Mouse (Mus musculus) hindbrain, embryonic 13.5 days (tissue): Measurements from ENCODE around the gene Acp5. TPM values are rescaled to one million over a fixed set of nuclear protein-coding genes. Genes with fewer than 3 reads are reported as not detected.

Source experiments
- ATAC-seq: fragments of 200-750 bp; cut with Nextera tagmentation; 2 replicates; pipeline ENCODE4 v1.8.0; 2017; ENCODE audit warnings: moderate TSS enrichment; ENCODE audit not compliant: low FRiP score
- H3K27ac ChIP-seq: fragments of 300-500 bp; sonication (generic); 2 replicates; pipeline ENCODE4 v1.5.1; 2015; ENCODE audit warnings: inconsistent platforms, mild to moderate bottlenecking, moderate library complexity
- H3K27me3 ChIP-seq: fragments of 300-500 bp; sonication (generic); 2 replicates; pipeline ENCODE4 v1.6.1; 2015; ENCODE audit warnings: mild to moderate bottlenecking, inconsistent platforms
- H3K36me3 ChIP-seq: fragments of 300-500 bp; sonication (generic); 2 replicates; pipeline ENCODE4 v1.6.1; 2015; ENCODE audit warnings: mild to moderate bottlenecking, inconsistent platforms
- H3K4me1 ChIP-seq: fragments of 300-500 bp; sonication (generic); replicated peaks from 2 replicates; pipeline ENCODE4 v1.6.1; 2015; ENCODE audit warnings: inconsistent platforms
- H3K4me2 ChIP-seq: fragments of 300-500 bp; sonication (generic); 2 replicates; pipeline ENCODE4 v1.6.1; 2015; ENCODE audit warnings: inconsistent platforms, mild to moderate bottlenecking, moderate library complexity
- H3K4me3 ChIP-seq: fragments of 300-500 bp; sonication (generic); 2 replicates; pipeline ENCODE4 v1.5.1; 2015; ENCODE audit warnings: mild to moderate bottlenecking, inconsistent platforms
- H3K9ac ChIP-seq: fragments of 300-500 bp; sonication (generic); 2 replicates; pipeline ENCODE4 v1.6.1; 2015; ENCODE audit warnings: mild to moderate bottlenecking, inconsistent platforms
- H3K9me3 ChIP-seq: fragments of 300-500 bp; sonication (generic); 2 replicates; pipeline ENCODE4 v1.6.1; 2016; ENCODE audit warnings: inconsistent platforms
- WGBS: fragments of 180-500 bp; shearing (Covaris S2); methylation state at CpG from one replicate; pipeline ENCODE4 v1.1.7; 2015; 5-methylcytosine and 5-hydroxymethylcytosine counted together
- polyA plus RNA-seq: library from polyadenylated mRNA; unstranded; fragments of >200 nt; fragmentation: Nextera tagmentation; extraction: Ambion mirVana; gene quantifications from 2 replicates; pipeline ENCODE4 v1.2.1, GENCODE M21; 2015

Gene Acp5
- polyA plus RNA-seq, 1 experiment from 2014 or later, result 0.82 TPM

DNA sequence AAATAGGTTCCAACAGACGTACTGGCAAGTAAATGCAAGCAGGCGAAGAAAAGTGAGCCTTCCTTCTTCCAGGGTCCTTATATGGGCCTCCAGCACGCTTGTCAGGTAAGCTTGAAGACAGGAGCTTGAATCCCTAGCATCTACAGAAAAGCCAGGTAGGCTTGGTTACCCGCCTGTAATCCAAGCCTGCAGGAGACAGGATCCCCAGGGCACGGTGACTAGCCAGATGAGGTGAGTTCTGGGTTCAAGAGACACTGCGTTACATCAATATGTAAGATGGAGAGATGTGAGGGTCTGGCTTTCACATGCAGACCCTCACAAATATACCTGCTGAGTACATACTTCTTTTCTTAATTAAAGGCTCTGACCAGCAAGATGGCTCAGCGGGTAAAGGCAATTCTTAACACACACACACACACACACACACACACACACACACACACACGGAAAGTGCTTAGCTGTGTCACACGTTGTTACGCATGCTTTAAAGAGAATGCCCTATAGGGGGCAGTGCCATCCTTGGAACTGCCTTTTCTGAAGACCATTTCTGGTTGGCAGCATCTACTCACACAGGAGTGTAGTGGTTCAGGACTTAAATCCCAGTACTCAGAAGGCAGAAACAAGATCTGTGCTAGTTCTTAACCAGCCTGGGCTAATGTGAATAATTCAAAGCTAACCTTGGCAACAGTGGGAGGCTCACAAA is 17.6 kb downstream of the Acp5 start:
- peak; percentile 1; the same call in 1 of the 2 replicates for ATAC-seq

DNA sequence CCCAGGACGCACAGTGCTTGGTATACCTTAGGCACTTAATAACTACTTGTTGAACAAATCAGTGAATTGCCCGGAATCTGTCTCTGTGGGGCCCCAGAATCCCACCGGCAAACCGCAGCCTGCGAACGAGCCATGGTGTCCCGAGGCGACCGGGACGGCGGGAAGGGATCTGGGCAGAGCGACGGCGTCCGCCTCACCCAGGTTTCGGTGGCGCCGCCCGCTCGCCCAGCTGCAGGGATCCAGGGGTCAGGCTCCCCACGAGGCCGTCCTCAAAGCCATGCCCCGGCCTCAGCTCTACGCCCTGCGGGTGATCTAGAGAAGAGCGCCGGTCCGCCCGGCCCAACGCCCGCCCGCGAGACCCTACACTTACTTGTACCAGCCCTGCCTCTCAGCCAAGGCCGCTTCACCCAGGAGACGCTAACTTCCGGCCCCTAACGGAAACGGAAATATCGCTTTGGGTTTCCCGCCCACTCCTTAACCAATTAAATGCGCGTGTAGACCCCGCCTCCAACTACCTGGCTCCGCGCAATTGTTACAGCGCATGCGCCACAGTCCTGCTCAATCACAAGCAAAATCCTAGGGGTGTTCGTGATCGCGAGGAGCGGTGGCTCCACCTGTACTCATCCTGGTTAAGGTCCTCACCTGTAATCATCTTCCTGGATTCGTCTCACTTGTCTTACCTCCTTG is 18.6 kb downstream of the Acp5 start, which contains the start of gene Elof1:
Gene Elof1, minus strand, starts transcription at position 433 of the 687 bp plus-strand sequence.
- peaks cover 22% of the 10 kb centered on the region for H3K36me3 ChIP-seq
- H3K4me3 ChIP-seq, result peak within 1 kb of the TSS; percentile 94
- no peaks in the 10 kb centered on the region for H3K9me3 ChIP-seq
- peak within 1 kb of the TSS; percentile 80 for H3K27ac ChIP-seq
- under 1% methylated on average over 52 of the region's 52 CpGs for WGBS
- H3K9ac ChIP-seq, result peak within 1 kb of the TSS; percentile 92
- peak; percentile 96 for ATAC-seq
- peaks cover 10% of the 10 kb centered on the region; the same call in 1 of the 2 replicates for H3K27me3 ChIP-seq
- H3K4me1 ChIP-seq, result peaks cover 26% of the 10 kb centered on the region
- H3K4me2 ChIP-seq, result peak within 1 kb of the TSS; percentile 91

More for the DNA sequence above, 17.6 kb downstream of the Acp5 start:
- H3K4me1 ChIP-seq, result peaks cover 26% of the 10 kb centered on the region
- H3K9me3 ChIP-seq, result no peaks in the 10 kb centered on the region
- H3K4me3 ChIP-seq, result peak overlapping the region; percentile 94
- H3K27ac ChIP-seq, result no peak overlapping the region
- WGBS, result 50% methylated on average over 10 of the region's 10 CpGs
- peaks cover 12% of the 10 kb centered on the region for H3K36me3 ChIP-seq
- peak overlapping the region; percentile 91 for H3K4me2 ChIP-seq
- peak overlapping the region; percentile 92 for H3K9ac ChIP-seq
- H3K27me3 ChIP-seq, result peaks cover 18% of the 10 kb centered on the region

DNA sequence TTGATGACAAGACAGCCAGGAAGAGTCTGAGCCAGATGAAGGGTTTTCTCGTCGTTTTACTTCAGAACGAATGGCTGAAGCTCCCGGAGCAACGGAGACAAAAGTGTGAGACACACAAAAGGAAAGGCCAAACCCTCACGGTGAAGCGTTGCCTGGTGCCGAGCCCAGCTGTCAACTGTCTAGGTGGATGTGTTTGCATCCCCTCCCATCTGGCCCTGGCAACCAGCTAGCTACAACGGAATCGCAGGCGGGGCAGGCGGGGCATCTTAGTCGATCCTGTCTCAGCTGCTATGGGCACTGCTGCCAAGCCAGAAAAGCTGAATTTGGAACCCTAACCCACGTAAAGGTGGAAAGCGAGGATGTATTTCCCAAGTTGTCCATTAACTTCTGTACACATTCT is 19.4 kb downstream of the Acp5 start:
- Histone ChIP-seq H3K9me3 (no peaks in the 10 kb centered on the region), H3K36me3 (peaks cover 30% of the 10 kb centered on the region), H3K4me1 (peaks cover 26% of the 10 kb centered on the region), H3K4me3 (peak overlapping the region; percentile 94), H3K27me3 (peaks cover 9% of the 10 kb centered on the region; the same call in 1 of the 2 replicates), H3K27ac (peak overlapping the region; percentile 77), H3K9ac (peak overlapping the region; percentile 92), H3K4me2 (peak overlapping the region; percentile 91)
- no peak for ATAC-seq
- 13% methylated on average over 15 of the region's 15 CpGs for WGBS

DNA sequence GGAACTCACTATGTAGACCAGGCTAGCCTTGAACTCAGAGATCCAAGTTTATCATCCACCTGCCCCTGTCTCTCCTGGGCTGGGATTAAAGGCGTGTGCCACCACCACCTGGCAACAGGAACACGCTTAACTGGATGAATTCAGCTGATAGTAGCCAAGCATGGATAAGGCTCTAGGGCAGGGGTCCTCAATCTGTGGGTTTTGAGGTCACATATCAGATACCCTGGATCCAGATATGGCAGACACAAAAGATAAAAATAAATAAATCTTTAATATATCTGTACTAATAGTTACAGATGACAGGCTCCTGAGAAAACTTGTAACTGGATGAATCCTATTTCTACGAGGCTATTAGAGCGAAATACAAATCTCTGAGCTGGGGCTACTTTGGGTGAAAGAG is 19.9 kb downstream of the Acp5 start:
- WGBS, result 85% methylated on average over 4 of the region's 4 CpGs
- H3K27ac ChIP-seq, result no peak overlapping the region
- H3K4me1 ChIP-seq, result peaks cover 26% of the 10 kb centered on the region
- ATAC-seq, result no peak
- H3K27me3 ChIP-seq, result peaks cover 9% of the 10 kb centered on the region; the same call in 1 of the 2 replicates
- no peaks in the 10 kb centered on the region for H3K9me3 ChIP-seq
- peaks cover 35% of the 10 kb centered on the region for H3K36me3 ChIP-seq
- peak overlapping the region; percentile 92 for H3K9ac ChIP-seq
- H3K4me3 ChIP-seq, result peak overlapping the region; percentile 94
- peak overlapping the region; percentile 91 for H3K4me2 ChIP-seq

DNA sequence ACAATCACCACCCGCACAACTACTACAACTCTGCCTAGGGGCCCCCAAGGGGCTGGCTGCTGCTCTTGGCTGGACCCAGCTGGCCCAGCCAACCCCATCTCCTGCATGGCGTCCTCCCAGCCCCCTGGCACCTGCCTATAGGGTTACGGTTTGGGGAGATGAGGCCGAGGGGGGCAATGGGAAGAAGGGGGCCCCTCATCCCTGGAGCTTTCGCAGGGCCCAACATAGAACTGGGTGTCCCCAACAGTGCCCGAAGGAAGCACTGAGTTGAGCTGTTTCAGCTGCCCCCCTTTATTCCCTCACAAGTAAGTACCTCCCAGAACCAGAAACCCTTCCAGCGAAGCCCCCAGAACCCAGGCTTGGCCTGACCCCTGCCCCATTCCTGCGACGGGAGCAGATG is 27.3 kb downstream of the Acp5 start:
- no peak overlapping the region for H3K27ac ChIP-seq
- H3K4me2 ChIP-seq, result no peak overlapping the region
- H3K9ac ChIP-seq, result no peak overlapping the region
- H3K4me3 ChIP-seq, result no peak overlapping the region
- no peaks in the 10 kb centered on the region for H3K9me3 ChIP-seq
- no peak for ATAC-seq
- 89% methylated on average over 9 of the region's 9 CpGs for WGBS
- peaks cover 4% of the 10 kb centered on the region; the same call in 1 of the 2 replicates for H3K27me3 ChIP-seq
- H3K36me3 ChIP-seq, result peaks cover 48% of the 10 kb centered on the region
- H3K4me1 ChIP-seq, result no peaks in the 10 kb centered on the region

DNA sequence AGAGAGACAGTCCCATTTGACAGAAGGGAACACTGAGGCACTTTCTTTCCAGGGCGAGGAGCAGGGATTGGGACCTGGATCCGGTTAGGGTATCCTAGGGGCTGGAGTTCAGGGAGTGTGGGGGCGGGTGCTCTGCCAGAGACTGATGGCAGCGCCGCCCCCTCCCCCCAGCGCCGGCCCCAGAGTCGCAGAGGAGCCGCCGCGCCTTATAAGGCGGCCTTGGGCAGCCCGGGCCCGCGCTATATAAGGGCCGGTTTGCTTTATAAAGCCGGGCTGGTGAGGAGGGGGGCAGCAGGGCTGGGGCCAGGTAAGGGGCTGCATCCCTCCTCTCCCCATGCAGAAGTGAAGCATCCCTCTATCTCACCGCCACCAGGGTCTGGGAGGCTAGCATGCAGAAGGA is 35.6 kb downstream of the Acp5 start:
- no peak for ATAC-seq
- Histone ChIP-seq H3K9me3 (no peaks in the 10 kb centered on the region), H3K36me3 (no peaks in the 10 kb centered on the region), H3K4me1 (peaks cover 9% of the 10 kb centered on the region), H3K4me3 (no peak overlapping the region), H3K27me3 (peaks cover 59% of the 10 kb centered on the region), H3K9ac (peak overlapping the region; percentile 29; the same call in 1 of the 2 replicates), H3K4me2 (no peak overlapping the region), H3K27ac (no peak overlapping the region)
- WGBS, result 6% methylated on average over 18 of the region's 18 CpGs

DNA sequence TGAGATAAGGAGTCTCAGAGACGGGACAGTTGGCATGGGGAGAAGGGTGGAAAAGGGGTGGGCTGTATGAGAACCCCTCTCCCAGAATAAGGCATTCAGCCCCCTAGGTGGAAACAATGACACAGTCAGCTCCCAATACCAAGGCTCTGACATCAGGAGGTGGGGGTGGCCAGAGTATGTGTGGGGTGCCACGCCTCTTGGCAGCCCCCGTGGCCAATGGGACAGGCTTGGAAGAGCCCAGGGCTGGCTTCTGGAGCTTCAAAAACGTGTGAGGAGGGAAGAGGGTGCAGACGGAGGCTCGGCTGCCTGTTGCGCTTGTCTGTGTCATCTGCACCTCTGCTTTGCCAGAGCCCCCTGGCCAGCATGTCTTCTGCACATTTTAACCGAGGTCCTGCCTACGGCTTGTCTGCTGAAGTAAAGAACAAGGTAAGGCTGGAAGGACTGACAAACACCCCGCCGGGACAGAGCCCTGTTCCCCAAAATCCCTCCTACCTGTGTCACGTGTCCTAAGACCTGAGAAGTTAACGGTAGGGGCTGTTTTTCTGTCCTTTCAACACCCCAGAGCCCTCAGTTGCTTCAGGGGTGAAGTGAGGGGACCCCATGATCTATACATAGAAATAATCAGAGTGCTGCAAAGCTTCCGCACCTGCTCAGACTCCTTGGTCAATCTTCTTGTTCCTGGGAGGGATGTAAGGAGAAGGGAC is 36.4 kb downstream of the Acp5 start, which contains the start of gene Cnn1:
Gene Cnn1, plus strand, starts transcription at position 224 of the 704 bp plus-strand sequence.
- Histone ChIP-seq H3K27me3 (peaks cover 59% of the 10 kb centered on the region), H3K9me3 (no peaks in the 10 kb centered on the region), H3K4me2 (no peak within 1 kb of the TSS), H3K4me3 (no peak within 1 kb of the TSS), H3K27ac (no peak within 1 kb of the TSS), H3K4me1 (peaks cover 9% of the 10 kb centered on the region), H3K36me3 (no peaks in the 10 kb centered on the region), H3K9ac (peak within 1 kb of the TSS; percentile 29; the same call in 1 of the 2 replicates)
- ATAC-seq, result no peak
- 12% methylated on average over 14 of the region's 14 CpGs for WGBS

DNA sequence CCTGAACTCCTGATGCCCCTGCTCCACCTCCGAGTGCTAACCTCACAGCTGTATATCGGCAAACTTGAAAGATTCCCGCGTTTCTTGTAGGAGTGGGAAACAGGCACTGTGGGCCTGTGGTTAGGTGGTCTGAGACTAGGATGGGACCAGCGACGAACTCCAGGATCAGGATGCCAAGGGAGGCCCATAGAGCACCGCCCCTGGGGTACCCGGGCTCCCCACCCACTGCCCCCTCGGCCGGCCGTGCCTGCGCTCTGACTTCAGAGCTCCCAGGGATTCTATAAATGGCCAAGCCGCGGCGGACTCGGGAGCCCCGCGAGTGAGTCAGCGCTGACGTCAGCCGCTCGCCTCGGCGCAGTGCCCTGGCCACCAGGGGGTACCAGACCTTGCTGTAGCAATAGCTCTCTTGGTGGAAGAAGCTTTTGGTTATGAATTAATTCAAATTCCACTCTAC is 39.6 kb downstream of the Acp5 start:
- Histone ChIP-seq H3K9me3 (no peaks in the 10 kb centered on the region), H3K4me1 (peaks cover 9% of the 10 kb centered on the region), H3K4me3 (peak overlapping the region; percentile 35), H3K9ac (peak overlapping the region; percentile 69), H3K36me3 (no peaks in the 10 kb centered on the region), H3K27ac (no peak overlapping the region), H3K4me2 (peak overlapping the region; percentile 68), H3K27me3 (peaks cover 49% of the 10 kb centered on the region)
- ATAC-seq, result peak; percentile 68; the same call in 1 of the 2 replicates
- 2% methylated on average over 24 of the region's 24 CpGs for WGBS

DNA sequence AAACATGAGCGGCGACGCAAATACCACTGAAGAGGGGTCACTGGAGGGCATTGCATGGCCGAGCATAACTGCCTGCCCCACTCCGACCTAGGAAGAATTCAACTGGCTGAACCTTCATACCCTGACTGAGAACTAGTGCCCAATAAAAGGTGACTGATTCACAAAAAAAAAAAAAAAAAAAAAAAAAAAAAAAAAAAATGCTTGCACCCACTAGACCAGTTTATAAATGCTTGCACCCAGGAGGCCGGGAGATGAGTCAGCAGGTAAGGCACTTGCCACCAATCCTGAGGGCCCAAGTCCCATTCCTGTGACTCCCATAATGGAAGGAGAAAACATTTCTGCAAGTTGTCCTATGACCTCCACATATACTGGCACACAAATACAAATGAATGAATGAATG is 42.8 kb downstream of the Acp5 start:
- Histone ChIP-seq H3K36me3 (no peaks in the 10 kb centered on the region), H3K4me2 (no peak overlapping the region), H3K9me3 (no peaks in the 10 kb centered on the region), H3K4me1 (peaks cover 5% of the 10 kb centered on the region), H3K9ac (no peak overlapping the region), H3K4me3 (no peak overlapping the region), H3K27ac (no peak overlapping the region), H3K27me3 (peaks cover 18% of the 10 kb centered on the region)
- ATAC-seq, result no peak
- WGBS, result 94% methylated on average over 6 of the region's 6 CpGs

DNA sequence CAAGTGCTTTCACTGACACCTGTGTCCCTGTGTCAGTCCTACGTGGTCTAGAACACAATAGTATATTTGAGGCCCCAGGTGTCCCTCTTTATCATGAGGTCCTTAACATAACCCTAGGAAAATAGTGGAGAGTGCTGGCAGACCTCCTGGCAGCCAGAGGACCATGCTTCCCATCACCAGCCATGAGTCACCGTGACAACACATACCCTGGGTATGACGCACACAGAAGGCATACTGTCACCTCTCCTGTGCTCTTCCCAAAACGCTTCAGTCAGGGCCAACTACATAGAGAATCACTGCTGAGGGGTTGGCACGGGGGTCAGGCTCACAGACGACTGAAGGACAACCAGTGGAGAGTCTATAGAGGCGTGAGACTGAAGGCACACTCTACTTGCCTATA is 45.5 kb downstream of the Acp5 start:
- H3K4me3 ChIP-seq, result no peak overlapping the region
- peaks cover 10% of the 10 kb centered on the region for H3K4me1 ChIP-seq
- no peak overlapping the region for H3K27ac ChIP-seq
- no peak overlapping the region for H3K9ac ChIP-seq
- no peaks in the 10 kb centered on the region for H3K36me3 ChIP-seq
- 0 out of 2 replicates have a peak, but pooled peaks cover 5% of the 10 kb centered on the region for H3K27me3 ChIP-seq
- H3K4me2 ChIP-seq, result no peak overlapping the region
- ATAC-seq, result no peak
- no peaks in the 10 kb centered on the region for H3K9me3 ChIP-seq
- 89% methylated on average over 7 of the region's 7 CpGs for WGBS

DNA sequence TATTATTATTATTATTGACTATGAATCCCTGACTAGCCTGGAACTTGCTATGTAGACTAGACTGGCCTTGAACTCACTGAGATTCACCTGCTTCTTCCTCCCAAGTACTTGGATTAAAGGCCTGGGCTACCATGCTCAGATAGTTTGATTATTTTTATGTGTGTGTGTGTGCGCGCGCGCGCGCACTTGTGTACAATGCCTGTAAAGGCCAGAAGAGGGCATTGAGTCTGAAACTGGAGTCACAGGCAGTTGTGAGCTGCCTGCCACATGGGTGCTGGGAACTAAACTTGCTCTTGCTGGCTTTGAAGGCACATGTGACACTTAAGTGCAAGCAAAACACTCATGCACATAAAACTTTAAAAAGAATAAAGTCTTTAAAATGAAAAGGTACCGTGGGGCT is 46.2 kb downstream of the Acp5 start:
- Histone ChIP-seq H3K4me2 (no peak overlapping the region), H3K4me3 (no peak overlapping the region), H3K9ac (no peak overlapping the region), H3K4me1 (peaks cover 16% of the 10 kb centered on the region), H3K36me3 (no peaks in the 10 kb centered on the region), H3K9me3 (no peaks in the 10 kb centered on the region), H3K27ac (no peak overlapping the region), H3K27me3 (0 out of 2 replicates have a peak, but pooled peaks cover 5% of the 10 kb centered on the region)
- WGBS, result 98% methylated on average over 7 of the region's 7 CpGs
- ATAC-seq, result no peak
